Mouse (Mus musculus) G1E (cell line): ENCODE results near the gene Prm2. TPM values are rescaled to one million over a fixed set of nuclear protein-coding genes. Genes with fewer than 3 reads are reported as not detected.

Source experiments
- ATAC-seq: 2 replicates; pipeline ENCODE4 v1.8.0; 2016; ENCODE audit warnings: mild to moderate bottlenecking; ENCODE audit not compliant: insufficient number of reproducible peaks, poor library complexity, low FRiP score, severe bottlenecking; ENCODE audit errors: extremely low read depth
- DNase-seq: peaks from one replicate; pipeline ENCODE4 v3.0.0; 2012; ENCODE audit warnings: low spot score
- H3K27me3 ChIP-seq: 2 replicates; pipeline ENCODE4 v1.6.1; 2012; ENCODE audit warnings: mild to moderate bottlenecking, low read length, inconsistent platforms; ENCODE audit not compliant: insufficient read depth
- H3K36me3 ChIP-seq: replicated peaks from 2 replicates; pipeline ENCODE3; 2012; ENCODE audit warnings: mild to moderate bottlenecking, inconsistent platforms
- H3K4me1 ChIP-seq: 2 replicates; pipeline ENCODE4 v1.6.1; 2012; ENCODE audit warnings: low read depth, low read length, inconsistent platforms, mixed read lengths; ENCODE audit not compliant: insufficient read depth
- H3K4me3 ChIP-seq: 2 replicates; pipeline ENCODE4 v1.5.1; 2012; ENCODE audit warnings: low read depth, mild to moderate bottlenecking, inconsistent platforms, low read length, moderate library complexity, mixed read lengths
- H3K9me3 ChIP-seq: replicated peaks from 2 replicates; pipeline ENCODE4 v1.6.1; 2012; ENCODE audit warnings: inconsistent platforms
- CTCF ChIP-seq: IDR thresholded peaks from 2 replicates; pipeline ENCODE4 v1.5.1; 2012; ENCODE audit warnings: low read depth, low read length, inconsistent platforms, mixed read lengths
- GATA1 ChIP-seq: IDR thresholded peaks from 2 replicates; pipeline ENCODE4 v1.6.1; 2012; ENCODE audit warnings: borderline replicate concordance, low read length, inconsistent platforms, mixed read lengths
- GATA2 ChIP-seq: IDR thresholded peaks from 2 replicates; pipeline ENCODE4 v1.6.1; 2012; ENCODE audit warnings: low read depth, low read length, inconsistent platforms, borderline replicate concordance
- POLR2AphosphoS5 ChIP-seq: IDR thresholded peaks from 2 replicates; pipeline ENCODE4 v1.6.1; 2012; ENCODE audit warnings: low read depth, low read length, inconsistent platforms; ENCODE audit not compliant: insufficient replicate concordance
- TAL1 ChIP-seq: conservative IDR thresholded peaks from 2 replicates; pipeline ENCODE4 v1.6.1; 2012; ENCODE audit warnings: low read depth, low read length, inconsistent platforms, mixed read lengths
- polyA plus RNA-seq: library from polyadenylated mRNA; stranded (reverse); fragments of >175 nt; gene quantifications from 2 replicates; pipeline ENCODE4 v1.2.3, GENCODE M21; 2012
- total RNA-seq, 2 experiments: library from RNA; stranded (forward) in 1 of 2; stranded (reverse) in 1 of 2; fragments of 200-1000 nt in 1 of 2; fragments of >200 nt in 1 of 2; fragmentation: Nextera tagmentation in 1 of 2; gene quantifications; 2 replicates each; pipeline ENCODE4 v1.2.3; 2014 to 2017

Prm2 gene
- total and polyA plus RNA-seq, 3 experiments, result 0.49 TPM; not detected in 2

DNA sequence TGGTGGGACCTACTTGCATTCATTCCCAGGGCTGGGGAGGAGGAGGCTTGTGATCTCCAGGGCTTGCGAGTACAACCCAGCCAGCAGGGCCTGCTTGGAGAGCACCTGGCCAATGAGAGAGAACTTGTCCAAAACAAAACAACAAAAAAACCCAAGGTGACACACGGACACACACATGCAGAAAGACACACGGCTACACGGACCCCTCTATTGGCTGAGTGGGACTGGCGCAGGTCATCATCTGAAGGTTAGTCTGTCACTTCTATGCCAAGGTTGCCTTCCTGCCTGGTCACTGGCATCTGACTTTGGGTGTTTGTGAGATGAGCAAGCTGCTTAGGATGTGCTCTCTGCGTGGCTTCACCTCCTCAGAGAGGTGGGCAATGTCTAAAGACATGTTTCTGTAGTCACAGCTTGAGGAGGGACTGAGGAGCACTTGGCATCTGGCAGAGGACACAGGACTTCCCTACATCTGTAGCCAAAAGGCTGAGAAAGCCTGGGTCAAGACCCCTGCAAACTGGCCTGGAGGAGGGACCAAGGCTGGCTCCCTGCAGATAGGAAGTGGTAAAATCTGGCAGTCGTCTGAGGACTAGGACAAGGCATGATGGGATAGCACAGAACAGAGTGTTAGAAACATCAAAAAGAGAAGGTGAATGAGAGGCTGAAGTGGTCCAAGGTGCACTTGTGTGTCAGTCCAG, 32.0 kb upstream of the Prm2 start:
- Histone ChIP-seq H3K4me1 (peaks cover 3% of the 10 kb centered on the region; the same call in 1 of the 2 replicates), H3K36me3 (no peaks in the 10 kb centered on the region), H3K4me3 (no peak overlapping the region), H3K9me3 (0 out of 2 replicates have a peak, but pooled peaks cover 2% of the 10 kb centered on the region), H3K27me3 (peaks cover 25% of the 10 kb centered on the region)
- ATAC-seq, result no peak
- TF ChIP-seq POLR2AphosphoS5, result no peak
- TF ChIP-seq CTCF, result no peak
- no peak for TF ChIP-seq TAL1
- no peak for TF ChIP-seq GATA1
- no peak for TF ChIP-seq GATA2
- no peak for DNase-seq

DNA sequence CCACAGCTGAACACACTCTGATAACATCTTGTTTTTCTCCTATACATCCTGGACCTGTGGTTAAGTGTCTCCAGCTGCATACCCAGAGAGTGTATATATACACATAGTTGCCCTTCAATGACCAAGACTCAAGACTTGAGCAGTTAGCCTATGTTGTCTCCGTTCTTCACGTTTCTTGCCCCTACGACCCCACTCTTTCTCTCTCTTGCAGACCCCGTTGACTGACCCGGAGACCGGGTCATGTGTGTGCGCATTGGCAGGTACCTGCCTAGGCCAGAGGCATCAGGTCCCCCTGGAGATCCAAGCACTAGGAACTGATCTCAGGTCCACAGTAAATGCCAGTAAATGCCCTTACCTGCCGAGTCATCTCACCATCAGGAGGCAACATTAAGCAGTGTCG, 31.3 kb upstream of the Prm2 start:
- peaks cover 26% of the 10 kb centered on the region for H3K27me3 ChIP-seq
- ATAC-seq, result no peak

DNA sequence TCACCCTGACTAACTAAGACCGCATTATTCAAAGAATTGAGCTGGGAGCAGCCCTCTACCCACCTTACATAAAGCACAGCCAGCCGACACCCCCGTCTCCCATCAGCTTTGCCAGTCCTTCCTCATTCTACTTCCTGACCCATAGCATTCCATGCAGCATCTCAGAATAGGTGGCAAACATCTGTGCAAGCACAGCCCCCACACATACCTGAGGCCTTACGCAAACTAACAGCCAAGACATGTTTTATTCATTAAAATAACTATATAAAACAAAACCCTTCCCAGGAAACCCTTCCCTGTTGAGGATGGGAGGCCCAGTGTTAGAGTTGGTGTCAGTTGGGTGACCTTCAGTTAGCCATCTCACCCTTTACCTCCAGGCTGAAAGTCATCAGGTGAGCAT, 29.9 kb upstream of the Prm2 start:
- H3K4me1 ChIP-seq, result no peaks in the 10 kb centered on the region
- DNase-seq (no peak), ATAC-seq (no peak)
- H3K27me3 ChIP-seq, result peaks cover 37% of the 10 kb centered on the region
- H3K9me3 ChIP-seq, result no peaks in the 10 kb centered on the region
- TF ChIP-seq CTCF (no peak), GATA1 (no peak), GATA2 (no peak), POLR2AphosphoS5 (no peak), TAL1 (no peak)
- H3K36me3 ChIP-seq, result no peaks in the 10 kb centered on the region
- H3K4me3 ChIP-seq, result no peak overlapping the region

More for the DNA sequence above, 31.3 kb upstream of the Prm2 start:
- no peak overlapping the region for H3K4me3 ChIP-seq
- no peak for DNase-seq
- H3K9me3 ChIP-seq, result 0 out of 2 replicates have a peak, but pooled peaks cover 2% of the 10 kb centered on the region
- H3K36me3 ChIP-seq, result no peaks in the 10 kb centered on the region
- TF ChIP-seq GATA1, result no peak
- TF ChIP-seq POLR2AphosphoS5, result no peak
- TF ChIP-seq GATA2, result no peak
- no peak for TF ChIP-seq TAL1
- TF ChIP-seq CTCF, result no peak
- H3K4me1 ChIP-seq, result peaks cover 3% of the 10 kb centered on the region; the same call in 1 of the 2 replicates

DNA sequence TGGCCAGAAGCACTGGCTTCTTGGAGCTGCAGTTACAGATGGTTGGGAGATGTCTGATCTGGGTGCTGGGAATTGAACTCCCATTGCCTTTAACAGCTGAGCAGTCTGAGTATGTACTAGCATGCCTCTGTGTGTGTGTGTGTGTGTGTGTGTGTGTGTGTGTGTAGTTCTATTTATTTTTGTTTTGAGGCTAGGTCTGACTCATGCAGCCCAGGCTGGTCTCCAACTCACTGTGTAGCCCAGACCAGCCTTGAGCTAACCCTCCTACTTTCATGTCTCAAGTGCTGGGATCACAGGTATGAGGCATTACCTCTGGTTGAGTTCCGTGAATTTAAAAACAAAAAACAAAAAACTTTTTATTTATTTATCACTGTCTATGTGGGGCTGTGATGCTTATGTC, 28.6 kb upstream of the Prm2 start:
- H3K36me3 ChIP-seq, result no peaks in the 10 kb centered on the region
- H3K4me3 ChIP-seq, result no peak overlapping the region
- peaks cover 49% of the 10 kb centered on the region for H3K27me3 ChIP-seq
- DNase-seq (no peak), ATAC-seq (no peak)
- no peaks in the 10 kb centered on the region for H3K4me1 ChIP-seq
- TF ChIP-seq GATA1, result no peak
- no peak for TF ChIP-seq POLR2AphosphoS5
- no peaks in the 10 kb centered on the region for H3K9me3 ChIP-seq

GRCm38 (mm10) chr16:10821387-10821786, 25.5 kb upstream of the Prm2 start:
- no peak for ATAC-seq
- no peak for TF ChIP-seq CTCF
- TF ChIP-seq POLR2AphosphoS5, result no peak
- TF ChIP-seq TAL1, result no peak
- TF ChIP-seq GATA1, result no peak
- TF ChIP-seq GATA2, result no peak
- Histone ChIP-seq H3K27me3 (peaks cover 57% of the 10 kb centered on the region), H3K4me3 (no peak overlapping the region), H3K36me3 (no peaks in the 10 kb centered on the region), H3K9me3 (no peaks in the 10 kb centered on the region), H3K4me1 (no peaks in the 10 kb centered on the region)
- DNase-seq, result no peak

DNA sequence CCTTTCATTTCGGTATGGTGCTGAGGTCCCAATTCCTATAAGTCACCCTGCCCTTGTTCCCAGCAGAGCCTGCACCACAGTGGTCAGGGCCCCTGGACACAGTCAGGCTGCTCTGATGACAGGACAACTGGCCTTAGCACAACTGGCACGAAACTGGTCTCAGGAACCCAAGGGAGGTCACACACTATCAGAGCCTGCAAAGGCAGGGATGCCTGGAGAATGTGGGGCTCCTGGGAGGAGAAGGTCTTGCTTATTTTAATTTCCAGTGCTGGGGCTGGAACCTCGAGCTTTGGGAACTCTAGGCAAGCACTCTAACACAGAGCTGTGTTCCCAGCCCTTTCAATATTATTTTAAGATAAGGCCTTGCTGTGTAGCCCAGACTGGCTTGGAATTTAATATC, 24.0 kb upstream of the Prm2 start:
- TF ChIP-seq TAL1, result no peak
- no peak for TF ChIP-seq GATA2
- ATAC-seq (no peak), DNase-seq (no peak)
- Histone ChIP-seq H3K4me1 (peaks cover 9% of the 10 kb centered on the region), H3K9me3 (no peaks in the 10 kb centered on the region), H3K36me3 (no peaks in the 10 kb centered on the region), H3K4me3 (no peak overlapping the region), H3K27me3 (peaks cover 60% of the 10 kb centered on the region)

DNA sequence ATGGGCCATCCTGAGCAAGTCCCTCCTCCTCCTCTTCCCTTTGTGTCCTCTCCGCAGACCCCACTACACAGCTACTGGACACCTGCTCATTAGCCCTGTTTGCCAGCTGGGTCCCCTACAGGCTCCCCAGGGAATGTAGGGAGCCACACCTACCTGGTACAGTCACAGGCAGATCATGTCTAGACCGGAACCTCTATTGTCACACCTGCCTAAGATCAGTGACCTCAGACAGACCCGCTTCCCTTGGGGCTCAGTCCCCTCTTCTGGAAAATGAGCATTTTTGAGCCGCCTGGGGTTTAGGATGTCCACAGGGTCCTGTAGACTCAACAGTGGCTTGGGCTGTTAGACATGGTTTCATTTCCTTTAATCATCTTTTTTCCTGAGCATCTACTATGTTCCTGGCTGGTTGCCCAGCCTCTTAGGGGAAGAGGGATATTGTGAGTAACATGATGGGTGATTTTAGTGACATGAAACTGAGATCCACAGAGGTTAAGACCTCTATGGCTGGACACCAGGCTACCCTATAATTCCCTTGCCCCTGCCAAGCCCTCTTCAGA, 22.7 kb upstream of the Prm2 start:
- no peaks in the 10 kb centered on the region for H3K36me3 ChIP-seq
- no peak overlapping the region for H3K4me3 ChIP-seq
- no peak for TF ChIP-seq GATA2
- TF ChIP-seq CTCF, result no peak
- no peak for TF ChIP-seq TAL1
- no peak for TF ChIP-seq GATA1
- TF ChIP-seq POLR2AphosphoS5, result no peak
- no peak for DNase-seq
- no peak for ATAC-seq
- peaks cover 61% of the 10 kb centered on the region for H3K27me3 ChIP-seq
- H3K9me3 ChIP-seq, result no peaks in the 10 kb centered on the region
- H3K4me1 ChIP-seq, result peaks cover 23% of the 10 kb centered on the region
